Mouse (Mus musculus): Measurements from ENCODE around the gene Fam167b.

Gene Fam167b

GRCm38 (mm10) chr4:129578466-129578865 lies at the start of gene Fam167b:
TSS of gene Fam167b (minus strand) at chr4:129578549.
- DNase-seq, result no peak

DNA sequence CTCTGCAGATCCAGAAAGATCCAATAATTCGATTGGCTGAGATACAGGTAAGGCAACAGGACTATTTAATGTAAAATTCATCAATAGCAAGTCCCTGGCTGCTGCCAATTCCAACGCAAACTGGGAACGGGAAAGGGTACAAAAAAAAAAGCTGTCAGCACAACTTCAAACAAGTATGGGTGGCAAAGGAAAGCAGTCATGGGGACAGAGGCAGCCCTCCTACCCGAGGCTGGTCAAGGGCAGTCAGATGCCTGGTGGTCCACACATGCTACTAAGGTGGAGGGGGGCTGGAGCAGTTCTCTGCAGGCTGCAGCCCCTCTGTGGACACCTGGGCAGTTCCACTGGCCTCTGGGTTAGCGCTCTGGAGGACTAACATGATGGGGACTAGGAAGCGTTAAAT lies 47.7 kb upstream of the Fam167b start:
- no peak for DNase-seq

DNA sequence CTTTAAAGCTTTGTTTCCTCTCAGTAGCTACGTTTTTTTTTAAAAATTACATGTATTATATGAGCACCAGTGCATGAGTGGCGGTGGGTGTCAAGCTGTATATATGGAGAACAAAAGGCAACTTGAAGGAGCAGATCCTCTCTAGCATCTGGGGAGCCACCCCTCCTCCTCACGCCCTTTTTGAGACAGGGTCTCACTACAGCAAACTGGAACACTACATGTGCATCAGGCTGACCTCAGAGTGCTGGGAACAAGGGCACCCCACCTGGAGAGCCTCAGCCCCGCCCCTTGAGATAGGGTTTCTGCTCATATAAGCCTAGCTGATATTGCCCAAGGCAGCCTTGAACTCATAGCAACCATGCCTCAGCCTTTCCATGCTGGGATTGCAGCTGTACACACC lies 47.1 kb upstream of the Fam167b start:
- DNase-seq, result no peak

- peak; percentile 61 for DNase-seq
Measured at GRCm38 (mm10) chr4:129625029-129625370, 46.7 kb upstream of the Fam167b start.

GRCm38 (mm10) chr4:129624281-129625028 lies 46.1 kb upstream of the Fam167b start:
- DNase-seq, result peak; percentile 81

DNA sequence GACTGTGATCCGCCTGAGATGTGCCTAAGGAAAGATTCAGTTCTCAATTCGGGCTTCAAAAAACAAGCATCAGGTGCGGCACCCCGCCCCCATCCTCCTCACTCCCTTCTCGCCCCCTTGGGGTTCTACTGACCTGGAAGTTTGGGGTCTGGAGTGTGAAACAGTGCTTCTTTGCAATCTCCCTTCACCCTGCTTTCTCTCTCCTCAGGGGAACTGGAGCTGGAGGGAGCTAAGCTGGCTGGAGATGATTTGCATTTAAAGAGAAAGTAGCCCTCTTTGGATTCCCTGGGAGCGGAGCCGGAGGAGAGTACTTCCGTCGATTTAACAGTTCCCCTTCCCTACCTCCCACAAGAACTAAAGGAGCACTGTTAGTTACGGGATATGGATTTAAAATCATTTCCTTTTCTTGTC lies 45.3 kb upstream of the Fam167b start, which contains the start of gene Ccdc28b:
TSS of gene Ccdc28b (minus strand) at position 267 of the 411 bp plus-strand sequence.
- DNase-seq, result peak; percentile 65

DNA sequence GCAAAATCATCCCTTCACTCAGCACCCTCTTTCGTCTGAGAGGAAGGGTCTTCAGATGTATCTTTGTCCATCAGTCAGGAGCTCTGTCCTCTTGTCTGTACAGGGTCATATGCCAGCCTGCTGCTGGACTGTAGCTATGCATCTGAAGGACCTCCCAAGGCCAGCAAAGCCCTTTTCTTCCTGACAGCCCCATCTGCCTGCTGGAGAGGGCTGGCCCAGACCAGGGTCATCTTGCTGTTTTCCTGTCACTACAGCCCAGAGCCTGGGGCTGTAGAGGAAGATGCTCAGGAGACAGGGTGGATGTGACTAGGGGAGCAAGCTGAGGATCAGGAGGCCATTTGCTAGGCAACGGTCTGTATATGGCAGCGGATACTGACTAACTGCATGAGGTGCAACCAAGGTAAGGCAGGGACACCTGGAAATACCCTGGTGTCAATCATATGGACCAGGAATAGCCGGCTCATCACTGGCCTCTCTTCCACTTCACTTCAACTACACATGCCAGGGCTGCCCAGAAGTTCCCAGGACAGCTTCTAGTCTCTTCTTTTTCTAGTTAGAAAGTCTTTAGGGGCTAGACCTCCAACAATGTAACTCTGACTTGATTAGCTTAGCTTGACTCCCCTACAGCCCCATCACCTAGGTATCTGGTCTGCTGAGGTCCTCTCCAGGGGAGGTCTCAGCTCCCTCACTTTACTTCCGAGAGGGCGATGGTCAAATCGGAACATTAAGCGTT lies 44.6 kb upstream of the Fam167b start:
- no peak for DNase-seq

DNA sequence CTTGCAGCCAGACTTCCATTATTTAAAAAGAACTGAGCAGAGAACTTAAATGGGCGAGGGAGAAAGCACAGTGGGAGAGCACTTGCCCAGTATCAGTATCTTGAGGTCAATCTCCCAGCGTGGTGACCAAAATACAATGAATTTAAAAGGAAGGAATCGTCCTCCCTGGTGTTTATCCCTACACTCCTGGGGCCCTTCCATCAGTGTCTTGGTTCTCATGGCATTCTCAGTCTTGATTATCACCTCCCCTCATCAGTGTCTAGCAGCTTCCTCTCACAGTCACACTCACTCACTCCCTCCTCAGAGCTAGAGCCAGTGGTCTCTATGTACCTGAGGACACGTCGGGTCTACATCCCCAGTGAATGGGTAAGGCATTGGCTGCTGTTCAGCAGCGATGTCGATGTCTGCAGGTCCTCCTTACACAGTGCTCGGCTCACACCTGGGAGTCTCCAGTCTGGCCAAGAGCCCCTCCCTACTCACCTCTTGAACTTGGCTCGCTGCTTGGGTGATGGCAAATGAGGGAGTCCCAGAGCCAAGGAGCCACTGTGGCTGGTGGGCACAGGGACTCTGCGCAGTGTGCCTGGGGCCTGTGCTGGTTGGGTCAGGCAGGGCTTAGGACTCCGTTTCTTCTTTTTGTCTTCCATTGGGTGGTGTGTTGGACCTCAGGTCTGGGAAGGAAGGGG lies 43.9 kb upstream of the Fam167b start:
- no peak for DNase-seq

- DNase-seq, result peak; percentile 32
Measured at GRCm38 (mm10) chr4:129621283-129621841, 43.0 kb upstream of the Fam167b start.

DNA sequence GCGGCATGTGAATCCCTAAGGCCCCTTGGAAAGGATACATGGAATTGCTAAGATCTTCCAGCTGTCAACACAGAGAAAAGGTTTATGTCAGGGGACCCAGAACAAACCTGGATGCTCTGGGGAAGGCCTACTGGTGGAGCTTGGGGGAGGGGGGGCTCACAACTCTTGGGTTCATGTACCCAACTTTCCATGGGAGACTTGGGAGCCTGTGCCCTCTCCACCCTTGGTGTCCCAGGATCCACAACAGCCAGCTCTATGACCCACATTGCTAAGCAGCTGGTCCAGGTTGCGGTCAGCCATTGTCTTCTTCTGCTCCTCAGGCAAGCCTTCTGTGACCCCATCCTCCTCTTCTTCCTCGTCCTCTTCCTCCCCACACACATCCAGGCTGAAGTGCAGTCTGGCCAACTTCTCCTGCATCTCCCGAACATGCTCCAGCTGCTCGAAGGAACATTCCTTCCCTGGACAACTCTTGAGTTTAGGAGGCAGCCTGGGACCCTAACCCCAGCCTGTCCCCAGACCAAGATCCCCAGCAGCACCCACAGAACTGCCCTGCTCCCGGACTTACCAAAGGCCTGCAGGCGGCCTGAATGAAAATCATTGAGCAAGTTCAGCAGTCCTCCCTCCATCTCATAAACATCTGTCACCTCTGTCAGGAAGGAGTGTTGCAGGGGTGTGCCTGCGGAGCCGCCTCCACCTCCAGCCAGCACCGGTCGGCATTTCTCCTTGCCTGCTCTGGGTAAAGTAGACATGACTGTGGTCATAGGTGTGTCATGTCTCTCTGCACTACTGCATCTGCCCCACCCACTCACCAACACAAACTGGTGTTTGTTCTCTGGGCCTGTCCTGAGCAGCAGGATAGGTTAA lies 42.3 kb upstream of the Fam167b start:
- no peak for DNase-seq

GRCm38 (mm10) chr4:129618786-129619691 lies 40.7 kb upstream of the Fam167b start, which contains the start of gene Iqcc:
TSS of gene Iqcc (minus strand) at chr4:129619099.
- peak; percentile 97 for DNase-seq

GRCm38 (mm10) chr4:129618031-129618430 lies 39.7 kb upstream of the Fam167b start:
- no peak for DNase-seq

DNA sequence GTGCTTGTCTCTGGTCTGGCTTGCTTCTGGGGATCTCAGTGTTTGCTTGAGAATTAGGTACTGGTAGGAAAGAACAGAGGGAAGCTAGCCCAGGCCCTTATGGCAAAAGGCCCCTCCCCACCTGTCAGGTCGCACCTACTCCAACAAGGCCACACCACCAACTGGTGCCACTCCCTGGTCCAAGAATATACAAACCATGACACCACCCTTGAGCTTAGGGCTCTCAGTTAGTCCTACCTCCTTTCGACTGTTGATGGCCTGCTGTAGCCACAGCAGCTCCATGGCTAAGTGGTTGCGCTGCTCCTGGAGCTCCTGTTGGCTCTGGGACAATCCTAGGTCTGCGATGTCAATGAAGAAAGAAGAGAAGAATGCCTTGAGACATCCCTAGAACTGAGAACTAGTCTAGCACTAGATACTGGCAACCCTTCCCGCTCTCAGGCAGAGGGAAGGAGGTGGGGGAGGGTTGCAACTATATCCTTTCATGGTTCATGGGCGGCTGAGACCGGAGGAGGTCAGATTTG lies 38.8 kb upstream of the Fam167b start:
- no peak for DNase-seq

DNA sequence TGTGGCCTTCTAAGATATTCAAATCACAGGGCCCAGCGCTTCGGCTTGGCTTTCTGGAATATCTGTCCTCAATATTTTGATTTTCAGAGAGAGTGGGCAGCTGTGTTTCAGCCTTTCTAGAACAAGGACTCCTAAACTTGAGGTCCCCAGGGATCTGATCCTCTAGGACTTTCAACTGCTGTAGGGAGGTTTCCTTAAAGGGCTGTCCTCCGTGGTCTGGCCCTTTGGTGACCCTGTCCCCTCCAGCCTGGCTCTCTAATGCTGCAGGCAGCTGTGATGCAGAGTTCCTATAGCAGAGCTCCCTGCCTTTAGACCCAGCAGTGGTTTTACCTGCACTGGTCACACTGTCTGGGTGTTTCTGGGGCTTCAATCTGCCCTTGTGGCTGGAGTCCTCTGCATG lies 38.3 kb upstream of the Fam167b start:
- no peak for DNase-seq

- DNase-seq, result no peak
Measured at GRCm38 (mm10) chr4:129615801-129616290, 37.5 kb upstream of the Fam167b start.

GRCm38 (mm10) chr4:129614093-129614492 lies 35.7 kb upstream of the Fam167b start, which contains the start of gene Dcdc2b:
TSS of gene Dcdc2b (minus strand) at chr4:129614257.
- DNase-seq, result peak; percentile 68

- DNase-seq, result no peak
Measured at GRCm38 (mm10) chr4:129610472-129610871, 32.1 kb upstream of the Fam167b start.

GRCm38 (mm10) chr4:129610026-129610425 lies 31.7 kb upstream of the Fam167b start:
- no peak for DNase-seq

- no peak for DNase-seq
Measured at GRCm38 (mm10) chr4:129609139-129609631, 30.8 kb upstream of the Fam167b start.

GRCm38 (mm10) chr4:129608426-129609025 lies 30.2 kb upstream of the Fam167b start:
- peak; percentile 88 for DNase-seq
